Mouse (Mus musculus) CH12.LX (cell line): ENCODE data around the gene Zcchc24. TPM values are rescaled to one million over a fixed set of nuclear protein-coding genes. Genes with fewer than 3 reads are reported as not detected.

ENCODE experiments used
- DNase-seq: peaks from one replicate; pipeline ENCODE4 v3.0.0-alpha.2; 2013; ENCODE audit errors: extremely low read depth
- H3K27ac ChIP-seq: 2 replicates; pipeline ENCODE4 v1.5.1; 2012; ENCODE audit warnings: low read depth, mild to moderate bottlenecking, control low read depth, moderate library complexity; ENCODE audit not compliant: insufficient read depth
- H3K27me3 ChIP-seq: replicated peaks from 2 replicates; pipeline ENCODE3; 2012; ENCODE audit warnings: inconsistent platforms
- H3K36me3 ChIP-seq, 2 experiments: replicated peaks in 1 of 2; 2 replicates each; pipeline versions ENCODE3 to v1.6.1; 2012; ENCODE audit warnings: inconsistent platforms in 1 of 2, low read length in 1 of 2, mild to moderate bottlenecking in 1 of 2, mixed read lengths in 1 of 2, moderate library complexity in 1 of 2; ENCODE audit not compliant: control insufficient read depth in 1 of 2, insufficient read depth in 1 of 2
- H3K4me1 ChIP-seq, 2 experiments: 2 replicates each; pipeline ENCODE4 v1.6.1; 2012; ENCODE audit warnings: inconsistent platforms in 1 of 2, moderate library complexity in 1 of 2; ENCODE audit not compliant: insufficient read depth in 2 of 2, control insufficient read depth in 1 of 2
- H3K4me2 ChIP-seq: 2 replicates; pipeline ENCODE4 v1.6.1; 2012; ENCODE audit warnings: low read depth, mild to moderate bottlenecking, control low read depth; ENCODE audit not compliant: poor library complexity, insufficient read depth, severe bottlenecking
- H3K4me3 ChIP-seq, 3 experiments: fragments of 150-350 bp in 1 of 3; sonication (generic) in 1 of 3; replicated peaks in 1 of 3; 2 replicates each; pipeline versions ENCODE3 to v1.5.1; 2011 to 2012; ENCODE audit warnings: low read depth in 2 of 3, low read length in 2 of 3, mild to moderate bottlenecking in 2 of 3, moderate library complexity in 2 of 3, control low read depth in 1 of 3, improper control_type of control experiment in 1 of 3, inconsistent platforms in 1 of 3, mixed read lengths in 1 of 3; ENCODE audit not compliant: poor library complexity in 1 of 3
- H3K79me2 ChIP-seq: replicated peaks from 2 replicates; pipeline ENCODE4 v1.6.1; 2012; ENCODE audit warnings: mild to moderate bottlenecking, moderate library complexity; ENCODE audit not compliant: control insufficient read depth, poor library complexity, insufficient read depth, severe bottlenecking; ENCODE audit errors: extremely low read depth
- H3K9ac ChIP-seq: 2 replicates; pipeline ENCODE4 v1.6.1; 2012; ENCODE audit warnings: low read depth, mild to moderate bottlenecking, control low read depth, moderate library complexity; ENCODE audit not compliant: insufficient read depth
- H3K9me3 ChIP-seq: replicated peaks from 2 replicates; pipeline ENCODE3; 2012; ENCODE audit warnings: low read length, inconsistent platforms, mixed read lengths
- CHD2 ChIP-seq: IDR thresholded peaks from 2 replicates; pipeline ENCODE4 v1.6.1; 2011; ENCODE audit warnings: low read length, improper control_type of control experiment
- ELF1 ChIP-seq: IDR thresholded peaks from 2 replicates; pipeline ENCODE4 v1.6.1; 2014; ENCODE audit warnings: low read depth, mild to moderate bottlenecking, inconsistent platforms, low read length, improper control_type of control experiment
- EP300 ChIP-seq: IDR thresholded peaks from 2 replicates; pipeline ENCODE4 v1.6.1; 2011; ENCODE audit warnings: low read length, improper control_type of control experiment
- ETS1 ChIP-seq: conservative IDR thresholded peaks from 2 replicates; pipeline ENCODE4 v1.6.1; 2012; ENCODE audit warnings: low read depth, mild to moderate bottlenecking, inconsistent platforms, low read length, improper control_type of control experiment, moderate library complexity
- KAT2A ChIP-seq: IDR thresholded peaks from 2 replicates; pipeline ENCODE4 v1.6.1; 2012; ENCODE audit warnings: low read length, improper control_type of control experiment, inconsistent platforms; ENCODE audit not compliant: insufficient replicate concordance
- MAFK ChIP-seq: IDR thresholded peaks from 2 replicates; pipeline ENCODE4 v1.6.1; 2011; ENCODE audit warnings: low read length, improper control_type of control experiment; ENCODE audit not compliant: insufficient replicate concordance
- MAX ChIP-seq: IDR thresholded peaks from 2 replicates; pipeline ENCODE4 v1.6.1; 2011; ENCODE audit warnings: low read length, improper control_type of control experiment
- MAZ ChIP-seq: IDR thresholded peaks from 2 replicates; pipeline ENCODE4 v1.6.1; 2012; ENCODE audit warnings: low read depth, mild to moderate bottlenecking, inconsistent platforms, low read length, improper control_type of control experiment, moderate library complexity
- MEF2A ChIP-seq: IDR thresholded peaks from 2 replicates; pipeline ENCODE4 v1.6.1; 2014; ENCODE audit warnings: low read depth, mild to moderate bottlenecking, inconsistent platforms, low read length, improper control_type of control experiment, borderline replicate concordance
- MXI1 ChIP-seq: IDR thresholded peaks from 2 replicates; pipeline ENCODE4 v1.6.1; 2011; ENCODE audit warnings: mild to moderate bottlenecking, low read depth, low read length, improper control_type of control experiment
- PAX5 ChIP-seq: IDR thresholded peaks from 2 replicates; pipeline ENCODE4 v1.6.1; 2012; ENCODE audit warnings: low read length, inconsistent platforms, mixed read lengths
- POLR2A ChIP-seq: IDR thresholded peaks from 2 replicates; pipeline ENCODE4 v1.6.1; 2011; ENCODE audit warnings: low read depth, mild to moderate bottlenecking, improper control_type of control experiment, low read length
- RAD21 ChIP-seq: IDR thresholded peaks from 2 replicates; pipeline ENCODE4 v1.6.1; 2011; ENCODE audit warnings: low read depth, mild to moderate bottlenecking, low read length, improper control_type of control experiment, moderate library complexity
- RCOR1 ChIP-seq: conservative IDR thresholded peaks from 2 replicates; pipeline ENCODE4 v1.6.1; 2012; ENCODE audit warnings: low read depth, mild to moderate bottlenecking, inconsistent platforms, low read length, improper control_type of control experiment
- SMC3 ChIP-seq: IDR thresholded peaks from 2 replicates; pipeline ENCODE4 v1.6.1; 2011; ENCODE audit warnings: low read depth, low read length, improper control_type of control experiment
- TBP ChIP-seq: conservative IDR thresholded peaks from 2 replicates; pipeline ENCODE4 v1.6.1; 2011; ENCODE audit warnings: low read depth, low read length, improper control_type of control experiment
- TCF12 ChIP-seq: IDR thresholded peaks from 2 replicates; pipeline ENCODE4 v1.6.1; 2014; ENCODE audit warnings: low read depth, mild to moderate bottlenecking, inconsistent platforms, low read length, improper control_type of control experiment
- UBTF ChIP-seq: IDR thresholded peaks from 2 replicates; pipeline ENCODE4 v1.6.1; 2012; ENCODE audit warnings: low read depth, mild to moderate bottlenecking, inconsistent platforms, low read length, improper control_type of control experiment, moderate library complexity
- USF1 ChIP-seq: IDR thresholded peaks from 2 replicates; pipeline ENCODE4 v1.6.1; 2014; ENCODE audit warnings: low read depth, mild to moderate bottlenecking, inconsistent platforms, low read length, improper control_type of control experiment
- USF2 ChIP-seq: conservative IDR thresholded peaks from 2 replicates; pipeline ENCODE4 v1.6.1; 2011; ENCODE audit warnings: low read depth, low read length, improper control_type of control experiment
- ZKSCAN1 ChIP-seq: IDR thresholded peaks from 2 replicates; pipeline ENCODE4 v1.6.1; 2012; ENCODE audit warnings: low read depth, inconsistent platforms, low read length, improper control_type of control experiment, borderline replicate concordance
- ZNF384 ChIP-seq: IDR thresholded peaks from 2 replicates; pipeline ENCODE4 v1.6.1; 2012; ENCODE audit warnings: low read depth, low read length, improper control_type of control experiment, inconsistent platforms
- dilution Hi-C: fragments of 300-500 bp; cut with MboI; formaldehyde crosslinking; loops from 2 replicates; pipeline ENCODE4 v1.14.3; 2020; ENCODE audit warnings: low sequenced_read_pairs; ENCODE audit not compliant: extremely low pct_unique_long_range_greater_than_20kb, extremely low pct_ligation_motif_present
- in situ Hi-C: fragments of 300-500 bp; cut with MboI; formaldehyde crosslinking; loops from 3 replicates; pipeline ENCODE4 v1.14.3; 2019; ENCODE audit warnings: low sequenced_read_pairs, low pct_ligation_motif_present, low pct_unique_long_range_greater_than_20kb, mixed read lengths
- polyA plus RNA-seq: library from polyadenylated mRNA; unstranded; fragments of >175 nt; gene quantifications from 2 replicates; pipeline ENCODE4 v1.2.1, GENCODE M21; 2012; ENCODE audit warnings: low read depth; ENCODE audit not compliant: insufficient read length
- total RNA-seq, 2 experiments: library from RNA; depleted of rRNA; stranded (reverse); fragments of 300-350 nt in 1 of 2; fragments of >200 nt in 1 of 2; gene quantifications; 2 replicates each; pipeline ENCODE4 v1.2.3; 2012 to 2014

The Zcchc24 gene
- total and polyA plus RNA-seq, 3 experiments = 0.05 to 0.44 (median 0.08) TPM

GRCm38 (mm10) chr14:25776294-25776693, 7.5 kb upstream of the Zcchc24 start:
- H3K27ac ChIP-seq = no peak overlapping the region
- H3K27me3 ChIP-seq = peaks cover 46% of the 10 kb centered on the region
- no peak overlapping the region for H3K4me2 ChIP-seq
- no peaks in the 10 kb centered on the region for H3K4me1 ChIP-seq
- no peak overlapping the region for H3K9ac ChIP-seq
- no peaks in the 10 kb centered on the region for H3K36me3 ChIP-seq
- in situ Hi-C loops (no loop called here), dilution Hi-C loops (no loop called here)
- H3K4me3 ChIP-seq = no peak overlapping the region
- no peak for DNase-seq
- no peaks in the 10 kb centered on the region for H3K9me3 ChIP-seq
- H3K79me2 ChIP-seq = no peaks in the 10 kb centered on the region
- TF ChIP-seq PAX5 = no peak
- TF ChIP-seq ZKSCAN1 = no peak

- no peak for DNase-seq
- peaks cover 65% of the 10 kb centered on the region for H3K27me3 ChIP-seq
Measured at GRCm38 (mm10) chr14:25774100-25774499, 5.3 kb upstream of the Zcchc24 start.

GRCm38 (mm10) chr14:25773039-25773438, 4.2 kb upstream of the Zcchc24 start:
- H3K9ac ChIP-seq = no peak overlapping the region
- no peaks in the 10 kb centered on the region for H3K9me3 ChIP-seq
- no peak overlapping the region for H3K27ac ChIP-seq
- dilution Hi-C loops = no loop called here
- TF ChIP-seq TCF12 (no peak), KAT2A (no peak), ZKSCAN1 (no peak), MXI1 (no peak), SMC3 (no peak), RCOR1 (no peak), MAFK (no peak)
- DNase-seq = no peak
- no peak overlapping the region for H3K4me2 ChIP-seq
- no peaks in the 10 kb centered on the region for H3K36me3 ChIP-seq
- H3K27me3 ChIP-seq = peaks cover 71% of the 10 kb centered on the region
- peaks cover 0 to 8% of the 10 kb centered on the region in 2 experiments; a peak in 2 of 4 replicates for H3K4me1 ChIP-seq
- H3K79me2 ChIP-seq = no peaks in the 10 kb centered on the region
- no peak overlapping the region for H3K4me3 ChIP-seq
- in situ Hi-C loops = no loop called here

More at GRCm38 (mm10) chr14:25774100-25774499, 5.3 kb upstream of the Zcchc24 start:
- no peak overlapping the region for H3K27ac ChIP-seq
- H3K4me1 ChIP-seq = peaks cover 0 to 2% of the 10 kb centered on the region in 2 experiments; a peak in 1 of 4 replicates
- no peaks in the 10 kb centered on the region for H3K36me3 ChIP-seq
- dilution Hi-C loops = no loop called here
- no peak overlapping the region for H3K4me2 ChIP-seq
- in situ Hi-C loops = no loop called here
- no peak overlapping the region for H3K9ac ChIP-seq
- no peaks in the 10 kb centered on the region for H3K9me3 ChIP-seq
- TF ChIP-seq POLR2A (no peak), RCOR1 (no peak), KAT2A (no peak), MEF2A (no peak), MAX (no peak), MAZ (no peak), ELF1 (no peak), USF1 (no peak), UBTF (no peak), ZKSCAN1 (no peak), PAX5 (no peak), RAD21 (no peak), USF2 (no peak), EP300 (no peak), CHD2 (no peak), ETS1 (no peak), TBP (no peak), ZNF384 (no peak)
- no peaks in the 10 kb centered on the region for H3K79me2 ChIP-seq
- H3K4me3 ChIP-seq = no peak overlapping the region
